In the genomic region with DNA sequence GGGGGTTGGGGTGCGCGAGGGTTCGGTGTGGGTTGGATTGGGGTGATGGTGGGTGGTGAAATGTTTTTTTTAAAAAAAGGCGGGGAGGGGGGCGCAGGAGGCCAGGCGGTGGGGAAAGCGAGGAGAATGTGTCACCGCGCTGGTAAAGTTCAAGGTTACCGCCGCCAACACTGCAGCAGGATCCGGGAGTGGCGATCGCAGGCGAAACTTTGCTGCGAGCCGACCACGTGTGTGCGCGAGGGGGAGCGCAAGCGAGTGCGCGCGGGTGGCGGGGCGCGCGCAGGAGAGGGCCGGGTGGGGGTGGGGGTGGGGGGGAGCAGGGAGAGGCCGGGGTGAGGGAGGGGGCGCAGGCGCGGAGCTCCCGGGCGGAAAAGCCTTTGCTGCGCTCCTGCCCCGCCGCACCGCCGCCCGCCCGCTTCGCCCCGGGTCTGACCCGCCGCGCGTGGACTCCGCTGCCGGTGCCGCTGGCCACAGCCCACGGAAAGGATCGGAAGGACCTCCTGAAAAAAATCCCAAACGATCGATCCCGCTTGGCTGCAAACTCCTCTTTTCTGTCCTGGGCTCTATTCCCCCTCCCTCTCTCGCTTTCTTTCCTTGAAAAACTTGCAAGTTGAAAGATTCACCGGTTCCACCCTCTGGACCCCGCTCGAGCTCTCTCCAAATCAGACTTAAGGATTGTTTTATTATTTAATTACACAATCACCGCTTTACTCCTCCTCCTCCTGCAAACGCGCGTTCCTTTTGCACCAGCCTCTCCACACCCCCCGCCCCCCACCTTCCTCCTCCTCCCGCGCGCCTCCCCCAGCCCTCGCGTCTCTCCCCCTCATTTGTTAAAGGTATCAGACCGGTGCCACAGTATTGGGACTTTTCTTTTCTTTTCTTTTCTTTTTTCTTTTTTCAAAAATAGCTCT, we compare ENCODE assay signal across 8 mouse cellular contexts.
A peak's percentile ranks its signal among the peaks of the same experiment; 100 is the strongest.
DNase-seq lines count a peak whose midpoint lies in the region; ATAC-seq and TF ChIP-seq lines count a peak whose summit lies in the region.

No protein-coding gene starts in this region.

- H3K27ac ChIP-seq in ES-E14 (ENCODE audit: insufficient read depth, low read depth, low read length, poor library complexity, severe bottlenecking): peak overlapping the region; percentile 97
- H3K27ac ChIP-seq in forebrain, postnatal 0 days (ENCODE audit: low read depth, low read length): peak overlapping the region; percentile 100
- peak overlapping the region; percentile 100 for H3K27ac ChIP-seq in lung, embryonic 16.5 days (ENCODE audit: low read length)

- TF ChIP-seq CTCF in forebrain, postnatal 0 days (IDR thresholded peaks at IDR 0.05; ENCODE audit: low read depth): no peak

- intact Hi-C loops in heart, postnatal 36 days (cut with DNase I): loop anchor here (2.0 to 5.0 kb wide), 6 partner anchors 59 to 438 kb away; no protein-coding TSS in a partner anchor

- WGBS in forebrain, postnatal 0 days: under 1% methylated on average over 71 of the region's 72 CpGs
- under 1% methylated on average over 53 of the region's 72 CpGs for WGBS in lung, embryonic 16.5 days

- no peaks in the 10 kb centered on the region for H3K27me3 ChIP-seq in forebrain, postnatal 0 days (ENCODE audit: insufficient read depth, low read length)
- no peaks in the 10 kb centered on the region for H3K27me3 ChIP-seq in lung, embryonic 16.5 days (ENCODE audit: control insufficient read depth, insufficient read depth, low read depth, low read length)

- no peaks in the 10 kb centered on the region for H3K9me3 ChIP-seq in ES-E14 (ENCODE audit: control insufficient read depth, insufficient read depth, low read depth, low read length)
- H3K9me3 ChIP-seq in forebrain, postnatal 0 days (ENCODE audit: low read length): no peaks in the 10 kb centered on the region
- H3K9me3 ChIP-seq in lung, embryonic 16.5 days (ENCODE audit: control insufficient read depth, low read length): no peaks in the 10 kb centered on the region

- H3K9ac ChIP-seq in ES-E14 (ENCODE audit: insufficient read depth, low read depth, low read length, poor library complexity, severe bottlenecking): peak overlapping the region; percentile 88
- H3K9ac ChIP-seq in forebrain, postnatal 0 days: peak overlapping the region; percentile 92
- H3K9ac ChIP-seq in lung, embryonic 16.5 days (ENCODE audit: low read length): peak overlapping the region; percentile 100

- peak overlapping the region; percentile 91 to 92 for H3K4me3 ChIP-seq in ES-E14 (ENCODE audit: insufficient read depth in 1 of 2, low read depth in 1 of 2, low read length in 2 of 2, poor library complexity in 1 of 2, severe bottlenecking in 1 of 2)
- H3K4me3 ChIP-seq in forebrain, postnatal 0 days (ENCODE audit: low read depth, low read length): peak overlapping the region; percentile 79
- H3K4me3 ChIP-seq in lung, embryonic 16.5 days (ENCODE audit: low read length): peak overlapping the region; percentile 98

- H3K4me2 ChIP-seq in forebrain, postnatal 0 days (ENCODE audit: low read depth): peak overlapping the region; percentile 92
- peak overlapping the region; percentile 98 for H3K4me2 ChIP-seq in lung, embryonic 16.5 days (ENCODE audit: low read depth, low read length)

- in situ Hi-C loops in ES-E14 (cut with MboI; ENCODE audit: low sequenced_read_pairs in 2 of 2, unreplicated experiment in 2 of 2): no loop called here

- peak; percentile 53 for ATAC-seq in forebrain, postnatal 0 days
- peak; percentile 81 for ATAC-seq in lung, embryonic 16.5 days (ENCODE audit: low read depth)
- ATAC-seq in megakaryocyte-erythroid progenitor cell, adult 5-6 weeks (replicated peaks; ENCODE audit: low FRiP score, low TSS enrichment, poor library complexity, severe bottlenecking): no peak

- peak; percentile 55 for DNase-seq in ES-E14 (ENCODE audit: low read depth, low spot score)
- peak; percentile 71 for DNase-seq in cerebellum, adult 11 months
- DNase-seq in forebrain, postnatal 0 days: peak; percentile 86
- peak; percentile 70 to 86 for DNase-seq in heart, postnatal 36 days
- peak; percentile 58 to 64 for DNase-seq in layer of hippocampus, adult 8-10 months (ENCODE audit: low spot score in 2 of 2)
- peak; percentile 56 to 63 for DNase-seq in right cerebral cortex, adult 2 months (ENCODE audit: low spot score in 2 of 2)

- H3K36me3 ChIP-seq in ES-E14 (ENCODE audit: control insufficient read depth, insufficient read depth, low read length, poor library complexity, severe bottlenecking): no peaks in the 10 kb centered on the region
- no peaks in the 10 kb centered on the region for H3K36me3 ChIP-seq in forebrain, postnatal 0 days (ENCODE audit: insufficient read depth)
- H3K36me3 ChIP-seq in lung, embryonic 16.5 days (ENCODE audit: control insufficient read depth, insufficient read depth, low read length): no peaks in the 10 kb centered on the region

- H3K4me1 ChIP-seq in ES-E14 (ENCODE audit: control insufficient read depth in 2 of 2, insufficient read depth in 2 of 2, low read length in 2 of 2, poor library complexity in 1 of 2): peaks cover 2 to 10% of the 10 kb centered on the region in 2 experiments; a peak in 3 of 4 replicates
- H3K4me1 ChIP-seq in forebrain, postnatal 0 days (ENCODE audit: insufficient read depth): 0 out of 2 replicates have a peak, but pooled peaks cover 2% of the 10 kb centered on the region
- peaks cover 25% of the 10 kb centered on the region for H3K4me1 ChIP-seq in lung, embryonic 16.5 days (replicated peaks; ENCODE audit: control insufficient read depth, insufficient read depth, low read length)

TF ChIP-seq in ES-E14, 5 proteins besides CTCF, POLR2A, EP300 and RAD21:
- TF ChIP-seq HCFC1 (IDR thresholded peaks at IDR 0.05; ENCODE audit: borderline replicate concordance, insufficient read depth, low read length): no peak
